Mouse (Mus musculus) liver, postnatal 0 days (tissue): ENCODE results near the gene Cryaa. TPM values are rescaled to one million over a fixed set of nuclear protein-coding genes. Genes with fewer than 3 reads are reported as not detected.

ENCODE experiments used
- ATAC-seq: fragments of 200-750 bp; cut with Nextera tagmentation; 2 replicates; pipeline ENCODE4 v1.8.0; 2017; ENCODE audit warnings: mild to moderate bottlenecking, moderate library complexity
- DNase-seq: peaks from one replicate; pipeline ENCODE4 v3.0.0-alpha.2; 2016
- H3K27ac ChIP-seq: fragments of 300-500 bp; sonication (generic); 2 replicates; pipeline ENCODE4 v1.5.1; 2014; ENCODE audit warnings: antibody characterized with exemption, moderate library complexity, mild to moderate bottlenecking, low read depth
- H3K27me3 ChIP-seq: fragments of 300-500 bp; sonication (generic); 2 replicates; pipeline ENCODE4 v1.6.1; 2014; ENCODE audit warnings: low read length, control low read depth, mixed read lengths; ENCODE audit not compliant: insufficient read depth
- H3K36me3 ChIP-seq: fragments of 300-500 bp; sonication (generic); replicated peaks from 2 replicates; pipeline ENCODE4 v1.6.1; 2014; ENCODE audit warnings: mild to moderate bottlenecking, control low read depth, low read length, moderate library complexity, mixed read lengths; ENCODE audit not compliant: insufficient read depth
- H3K4me1 ChIP-seq: fragments of 300-500 bp; sonication (generic); 2 replicates; pipeline ENCODE4 v1.6.1; 2014; ENCODE audit warnings: antibody characterized with exemption, mild to moderate bottlenecking, control low read depth; ENCODE audit not compliant: insufficient read depth
- H3K4me2 ChIP-seq: fragments of 300-500 bp; sonication (generic); 2 replicates; pipeline ENCODE4 v1.6.1; 2014; ENCODE audit warnings: low read depth, mild to moderate bottlenecking, low read length, moderate library complexity, mixed read lengths
- H3K4me3 ChIP-seq: fragments of 300-500 bp; sonication (generic); 2 replicates; pipeline ENCODE4 v1.5.1; 2014; ENCODE audit warnings: low read depth, low read length
- H3K9ac ChIP-seq: fragments of 300-500 bp; sonication (generic); replicated peaks from 2 replicates; pipeline ENCODE4 v1.6.1; 2014; ENCODE audit warnings: mild to moderate bottlenecking, moderate library complexity
- H3K9me3 ChIP-seq: fragments of 300-500 bp; sonication (generic); 2 replicates; pipeline ENCODE4 v1.6.1; 2016; ENCODE audit warnings: mild to moderate bottlenecking, control low read depth, low read length, mixed read lengths
- CTCF ChIP-seq: sonication (generic); IDR thresholded peaks from 2 replicates; pipeline ENCODE4 v1.5.1; 2016; ENCODE audit warnings: antibody characterized with exemption, low read depth
- EP300 ChIP-seq: IDR thresholded peaks from 2 replicates; pipeline ENCODE4 v1.6.1; 2016; ENCODE audit warnings: antibody characterized with exemption, low read depth, mild to moderate bottlenecking
- WGBS: fragments of 180-500 bp; shearing (Covaris S2); extraction: QIAGEN DNeasy Blood & Tissue Kit; methylation state at CpG from one replicate; pipeline ENCODE4 v1.1.7; 2014; ENCODE audit not compliant: insufficient replicate concordance; 5-methylcytosine and 5-hydroxymethylcytosine counted together
- polyA plus RNA-seq: library from polyadenylated mRNA; unstranded; fragments of >200 nt; fragmentation: Nextera tagmentation; extraction: Ambion mirVana; gene quantifications from 2 replicates; pipeline ENCODE4 v1.2.1, GENCODE M21; 2015

The Cryaa gene
- polyA plus RNA-seq, 1 experiment from 2014 or later: not detected

DNA sequence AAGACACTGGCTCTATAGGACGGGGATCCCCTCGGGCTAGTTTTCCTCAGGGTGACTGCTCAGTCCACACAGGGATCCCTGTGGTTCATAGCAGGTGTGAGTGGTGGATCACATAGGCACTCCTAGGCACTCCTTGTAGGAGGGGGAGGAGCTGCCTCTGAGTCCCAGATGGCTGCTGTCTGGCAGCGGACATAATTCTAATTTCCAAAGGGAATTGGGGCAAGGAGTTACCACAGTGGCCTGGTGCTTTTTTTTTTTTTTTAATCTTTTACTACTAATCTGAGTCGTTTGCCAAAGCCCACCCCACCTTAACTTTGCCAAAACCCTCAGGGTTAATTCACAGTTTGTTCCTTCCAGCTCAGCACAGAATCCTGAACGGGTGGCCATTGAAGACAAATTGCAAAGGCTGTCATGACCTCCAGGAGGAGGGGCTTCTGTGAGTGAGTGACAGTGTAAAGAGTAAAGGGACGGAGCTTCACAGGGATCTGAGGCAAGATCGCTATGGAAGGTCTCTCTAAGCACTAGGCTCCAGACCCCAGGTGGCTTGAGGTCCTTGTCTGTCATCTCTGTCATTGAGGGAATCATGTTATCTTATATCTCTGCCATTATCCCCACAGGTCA is 31.6 kb downstream of the Cryaa start:
- no peaks in the 10 kb centered on the region for H3K4me1 ChIP-seq
- peaks cover 3% of the 10 kb centered on the region; the same call in 1 of the 2 replicates for H3K9me3 ChIP-seq
- H3K36me3 ChIP-seq: no peaks in the 10 kb centered on the region
- H3K27me3 ChIP-seq: no peaks in the 10 kb centered on the region
- no peak overlapping the region for H3K4me3 ChIP-seq
- H3K27ac ChIP-seq: no peak overlapping the region
- ATAC-seq (no peak), DNase-seq (no peak)
- H3K4me2 ChIP-seq: no peak overlapping the region
- TF ChIP-seq EP300 (no peak), CTCF (no peak)
- no peak overlapping the region for H3K9ac ChIP-seq
- WGBS: 66% methylated on average over 7 of the region's 7 CpGs

DNA sequence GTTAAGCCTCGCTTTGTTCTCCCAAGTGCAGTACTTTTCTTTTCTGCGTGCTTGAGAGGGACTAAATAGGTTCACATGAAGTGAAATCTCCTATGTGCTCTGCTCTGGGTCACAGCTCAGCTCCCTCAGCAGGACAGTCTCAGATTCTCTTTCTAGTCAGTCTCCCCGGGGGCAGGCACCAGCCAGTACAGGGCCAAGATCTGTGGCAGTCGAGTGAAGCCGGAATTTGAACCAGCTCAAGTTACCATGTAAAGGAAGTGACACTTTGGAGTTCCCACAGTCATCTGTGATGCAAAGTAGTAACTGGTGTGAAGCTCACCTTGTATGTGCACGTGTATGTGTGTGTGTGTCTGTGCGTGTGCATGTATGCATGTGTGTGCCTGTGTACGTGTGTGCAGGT is 32.8 kb downstream of the Cryaa start:
- ATAC-seq (no peak), DNase-seq (no peak)
- H3K36me3 ChIP-seq: no peaks in the 10 kb centered on the region
- no peaks in the 10 kb centered on the region for H3K4me1 ChIP-seq
- TF ChIP-seq EP300 (no peak), CTCF (no peak)
- H3K4me2 ChIP-seq: no peak overlapping the region
- WGBS: 82% methylated on average over 8 of the region's 8 CpGs
- no peak overlapping the region for H3K27ac ChIP-seq
- no peak overlapping the region for H3K4me3 ChIP-seq
- H3K9me3 ChIP-seq: peaks cover 3% of the 10 kb centered on the region; the same call in 1 of the 2 replicates
- no peaks in the 10 kb centered on the region for H3K27me3 ChIP-seq
- H3K9ac ChIP-seq: no peak overlapping the region

DNA sequence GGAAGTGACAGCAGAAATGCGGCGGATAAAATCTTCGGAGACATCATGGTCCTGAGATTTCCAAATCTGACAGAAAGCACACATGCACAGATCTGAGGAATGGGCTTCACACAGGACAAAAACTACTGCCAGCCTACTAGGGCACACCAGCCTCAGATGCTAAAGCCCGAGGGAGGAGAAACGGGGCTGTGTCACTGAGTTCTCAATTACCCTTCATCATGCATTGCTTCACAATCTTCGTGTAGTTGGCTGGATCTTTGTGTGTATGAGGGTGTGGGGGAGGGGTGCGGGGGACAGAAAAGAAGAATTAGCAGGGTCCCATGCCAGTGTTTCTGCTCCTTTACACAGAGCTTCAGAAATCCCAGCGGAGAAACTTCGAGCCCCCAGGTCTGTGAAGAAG is 36.1 kb downstream of the Cryaa start:
- ATAC-seq (no peak), DNase-seq (no peak)
- no peak overlapping the region for H3K4me2 ChIP-seq
- no peaks in the 10 kb centered on the region for H3K4me1 ChIP-seq
- WGBS: 75% methylated on average over 9 of the region's 9 CpGs
- H3K4me3 ChIP-seq: no peak overlapping the region
- no peak overlapping the region for H3K9ac ChIP-seq
- peaks cover 3% of the 10 kb centered on the region; the same call in 1 of the 2 replicates for H3K9me3 ChIP-seq
- H3K27ac ChIP-seq: no peak overlapping the region
- TF ChIP-seq CTCF (no peak), EP300 (no peak)
- no peaks in the 10 kb centered on the region for H3K27me3 ChIP-seq
- H3K36me3 ChIP-seq: no peaks in the 10 kb centered on the region

DNA sequence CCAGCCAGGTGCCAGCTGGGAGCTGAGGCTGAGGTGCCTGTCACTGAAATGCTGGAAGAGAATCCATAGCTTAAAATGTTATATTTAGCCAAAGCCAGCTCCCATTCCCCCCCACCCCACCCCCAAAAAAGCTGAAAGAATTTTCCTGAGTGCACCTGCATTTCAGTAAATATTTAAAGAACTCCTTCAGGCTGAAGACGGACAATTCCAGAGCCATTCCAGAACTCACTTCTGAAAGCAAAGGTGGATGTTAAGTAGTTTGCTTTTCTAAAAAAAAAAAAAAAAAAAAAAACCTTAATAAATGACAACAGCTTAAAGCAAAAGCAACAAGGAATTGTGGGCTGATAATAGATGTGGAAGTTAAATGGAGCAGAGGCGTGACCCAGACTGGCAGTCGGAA is 36.5 kb downstream of the Cryaa start:
- H3K9me3 ChIP-seq: peaks cover 3% of the 10 kb centered on the region; the same call in 1 of the 2 replicates
- no peak for DNase-seq
- no peak overlapping the region for H3K4me2 ChIP-seq
- no peak overlapping the region for H3K9ac ChIP-seq
- TF ChIP-seq EP300 (no peak), CTCF (no peak)
- no peaks in the 10 kb centered on the region for H3K4me1 ChIP-seq
- no peaks in the 10 kb centered on the region for H3K36me3 ChIP-seq
- 69% methylated on average over 3 of the region's 3 CpGs for WGBS
- no peak overlapping the region for H3K4me3 ChIP-seq
- no peaks in the 10 kb centered on the region for H3K27me3 ChIP-seq
- no peak for ATAC-seq
- no peak overlapping the region for H3K27ac ChIP-seq

DNA sequence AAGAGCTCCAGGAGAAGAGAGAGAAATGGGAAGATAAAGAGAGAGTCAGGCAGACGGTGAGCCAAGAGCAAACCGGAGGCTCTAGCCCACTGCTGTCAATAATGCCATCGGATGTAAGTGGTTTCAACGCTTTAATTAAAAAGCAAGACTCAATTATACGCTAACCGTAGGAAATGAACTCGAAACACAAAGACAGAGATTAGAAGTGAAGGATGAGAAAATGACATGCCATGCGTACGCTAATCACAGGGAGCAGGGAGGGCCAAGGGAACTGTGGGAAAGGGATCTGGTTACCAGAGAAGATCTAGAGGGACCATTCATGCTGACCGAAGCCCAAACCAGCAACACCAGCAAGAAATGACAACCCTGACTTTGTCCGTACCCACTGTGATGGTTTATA is 37.4 kb downstream of the Cryaa start:
- ATAC-seq (no peak), DNase-seq (no peak)
- Histone ChIP-seq H3K9me3 (peaks cover 3% of the 10 kb centered on the region; the same call in 1 of the 2 replicates), H3K27me3 (no peaks in the 10 kb centered on the region), H3K9ac (no peak overlapping the region), H3K36me3 (no peaks in the 10 kb centered on the region), H3K4me3 (no peak overlapping the region), H3K27ac (no peak overlapping the region), H3K4me1 (no peaks in the 10 kb centered on the region), H3K4me2 (no peak overlapping the region)
- TF ChIP-seq EP300 (no peak), CTCF (no peak)
- WGBS: 79% methylated on average over 11 of the region's 11 CpGs

DNA sequence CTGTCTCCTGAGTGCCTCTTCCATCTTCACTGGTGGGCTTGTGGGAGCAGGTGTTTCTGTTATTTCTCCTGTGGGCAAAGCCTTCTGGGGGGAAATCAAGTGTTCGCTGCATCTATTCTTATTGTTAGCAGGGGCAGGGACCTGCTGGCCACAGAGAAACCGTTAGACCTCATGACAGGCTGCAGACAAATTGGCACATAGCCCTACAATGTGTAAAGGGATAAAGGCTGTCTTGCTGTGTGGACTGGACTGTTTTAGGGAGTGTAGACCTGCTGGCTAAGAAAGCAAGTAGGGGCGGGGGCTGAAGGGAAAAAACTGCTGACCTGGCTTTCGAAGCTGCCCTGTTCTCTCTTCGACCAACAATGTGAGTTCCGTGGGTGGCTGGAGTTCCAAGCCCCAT is 44.0 kb downstream of the Cryaa start:
- no peak overlapping the region for H3K4me2 ChIP-seq
- no peak for TF ChIP-seq CTCF
- no peak for TF ChIP-seq EP300
- H3K36me3 ChIP-seq: no peaks in the 10 kb centered on the region
- H3K27ac ChIP-seq: no peak overlapping the region
- no peak for DNase-seq
- ATAC-seq: no peak
- no peak overlapping the region for H3K4me3 ChIP-seq
- H3K27me3 ChIP-seq: no peaks in the 10 kb centered on the region
- H3K9ac ChIP-seq: no peak overlapping the region
- WGBS: 68% methylated on average over 6 of the region's 6 CpGs
- H3K4me1 ChIP-seq: no peaks in the 10 kb centered on the region
- H3K9me3 ChIP-seq: no peaks in the 10 kb centered on the region

DNA sequence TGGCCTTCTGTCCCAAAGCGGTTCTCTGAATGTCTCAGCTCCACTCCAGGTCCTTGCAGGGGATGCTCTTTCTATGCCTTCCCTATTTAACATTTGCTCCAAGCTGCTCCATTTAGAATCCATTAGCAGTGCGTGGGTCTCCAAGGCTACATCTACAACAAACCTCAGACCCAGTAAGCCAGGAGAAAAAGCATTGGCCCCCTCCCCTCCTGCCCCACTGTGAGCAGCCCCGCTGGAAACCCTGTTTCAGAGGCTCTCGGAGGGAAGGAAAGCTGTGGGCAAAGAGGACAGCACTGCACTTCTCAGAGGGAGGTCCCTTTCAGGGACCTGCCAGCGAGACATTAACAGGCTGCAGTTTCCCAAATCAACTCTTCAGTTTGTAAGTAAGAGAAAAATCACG is 47.8 kb downstream of the Cryaa start:
- Histone ChIP-seq H3K9ac (no peak overlapping the region), H3K36me3 (no peaks in the 10 kb centered on the region), H3K4me3 (no peak overlapping the region), H3K9me3 (no peaks in the 10 kb centered on the region), H3K4me1 (peaks cover 4% of the 10 kb centered on the region; the same call in 1 of the 2 replicates), H3K27ac (no peak overlapping the region), H3K4me2 (no peak overlapping the region), H3K27me3 (no peaks in the 10 kb centered on the region)
- 50% methylated on average over 6 of the region's 6 CpGs for WGBS
- DNase-seq (no peak), ATAC-seq (no peak)
- TF ChIP-seq CTCF (no peak), EP300 (no peak)
